Mouse (Mus musculus) heart, postnatal 0 days (tissue): Measurements from ENCODE around the gene Lpp.

Experiments
- CTCF ChIP-seq: IDR thresholded peaks from 2 replicates; pipeline ENCODE4 v1.5.1; 2016; ENCODE audit warnings: antibody characterized with exemption, control low read depth, low read depth
- EP300 ChIP-seq: IDR thresholded peaks from 2 replicates; pipeline ENCODE4 v1.6.1; 2016; ENCODE audit warnings: antibody characterized with exemption, low read depth

DNA sequence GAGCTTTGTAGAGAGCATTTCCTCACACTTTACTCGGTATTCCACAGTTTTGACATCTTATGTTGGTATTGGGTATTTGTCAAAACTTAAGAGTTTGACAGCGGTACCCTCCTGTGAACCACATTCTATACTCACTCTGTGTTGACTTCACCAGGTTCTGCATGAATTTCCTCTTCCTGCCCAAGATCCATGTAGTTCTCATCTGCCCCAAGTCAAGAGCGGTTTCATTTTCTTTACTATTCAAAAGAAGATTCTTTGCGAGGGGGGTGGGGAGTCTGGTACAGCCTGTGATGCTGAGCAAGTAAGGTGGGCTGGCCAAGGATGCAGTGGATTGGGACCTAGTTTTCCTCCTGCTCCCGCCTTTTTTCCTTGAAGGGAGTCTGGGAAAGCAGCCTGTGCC lies 18.9 kb downstream of the Lpp start:
- TF ChIP-seq CTCF (no peak), EP300 (no peak)
